Mouse (Mus musculus) kidney, adult 2 months (tissue): ENCODE results near the gene Rgs16. TPM values are rescaled to one million over a fixed set of nuclear protein-coding genes. Genes with fewer than 3 reads are reported as not detected.

ENCODE experiments used
- DNase-seq: peaks from one replicate; pipeline ENCODE4 v3.0.0; 2021
- H3K27ac ChIP-seq: fragments of 200-500 bp; 2 replicates; pipeline ENCODE4 v1.5.1; 2012; ENCODE audit warnings: low read depth, low read length, control low read depth, inconsistent platforms; ENCODE audit not compliant: insufficient read depth
- H3K27me3 ChIP-seq: fragments of 200-500 bp; replicated peaks from 2 replicates; pipeline ENCODE4 v1.6.1; 2012; ENCODE audit warnings: mild to moderate bottlenecking, moderate library complexity, low read length, inconsistent platforms; ENCODE audit not compliant: control insufficient read depth, insufficient read depth
- H3K36me3 ChIP-seq: fragments of 200-500 bp; 2 replicates; pipeline ENCODE4 v1.6.1; 2012; ENCODE audit warnings: mild to moderate bottlenecking, moderate library complexity, low read length, inconsistent platforms; ENCODE audit not compliant: control insufficient read depth, insufficient read depth
- H3K4me1 ChIP-seq: fragments of 200-500 bp; 2 replicates; pipeline ENCODE4 v1.6.1; 2011; ENCODE audit warnings: low read length; ENCODE audit not compliant: control insufficient read depth, insufficient read depth
- H3K4me3 ChIP-seq: fragments of 200-500 bp; 2 replicates; pipeline ENCODE4 v1.5.1; 2011; ENCODE audit warnings: mild to moderate bottlenecking, low read depth, low read length, control low read depth; ENCODE audit not compliant: insufficient read depth
- CTCF ChIP-seq: fragments of 200-500 bp; conservative IDR thresholded peaks from 2 replicates; pipeline ENCODE4 v1.5.1; 2011; ENCODE audit warnings: low read depth, mild to moderate bottlenecking, control low read depth, low read length, moderate library complexity, mixed read lengths; ENCODE audit not compliant: insufficient read depth, insufficient read length
- POLR2A ChIP-seq: fragments of 200-500 bp; IDR thresholded peaks from one replicate; pipeline ENCODE4 v1.6.1; 2011; ENCODE audit warnings: low read depth, low read length, control low read depth
- WGBS: fragments of 180-500 bp; shearing (Covaris S2); methylation state at CpG from one replicate; pipeline ENCODE4 v1.1.7; 2018; 5-methylcytosine and 5-hydroxymethylcytosine counted together
- polyA plus RNA-seq: library from polyadenylated mRNA; depleted of rRNA; stranded (reverse); fragments of >200 nt; gene quantifications from 2 replicates; pipeline ENCODE4 v1.2.3, GENCODE M21; 2012; rRNA removed

The Rgs16 gene
- polyA plus RNA-seq = 0.45 and 0.61 TPM in 2 replicates

DNA sequence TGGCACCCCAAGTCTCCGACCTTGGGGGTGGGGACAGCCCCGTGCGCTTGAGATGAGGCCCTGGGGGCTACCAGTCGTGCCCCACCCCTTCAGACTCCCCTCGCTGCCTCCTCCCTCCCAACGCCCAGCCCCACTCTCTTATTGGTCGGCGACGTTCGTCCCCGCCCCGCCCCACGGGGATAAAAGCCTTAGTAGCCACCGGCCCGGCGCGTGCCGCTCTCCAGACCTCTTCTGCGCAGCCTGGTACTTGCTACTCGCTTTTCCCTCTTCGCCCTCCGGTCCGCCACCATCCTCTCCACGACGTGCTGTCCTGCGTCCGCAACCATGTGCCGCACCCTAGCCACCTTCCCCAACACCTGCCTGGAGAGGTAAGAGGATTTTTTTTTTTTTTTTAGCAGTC lies at the start of gene Rgs16:
Gene Rgs16 (plus strand): TSS at position 205 of the 400 bp plus-strand sequence.
- TF ChIP-seq POLR2A (no peak), CTCF (no peak)
- Histone ChIP-seq H3K27ac (no peak within 1 kb of the TSS), H3K4me3 (peak within 1 kb of the TSS; percentile 27; the same call in 1 of the 2 replicates), H3K36me3 (no peaks in the 10 kb centered on the region), H3K4me1 (no peaks in the 10 kb centered on the region), H3K27me3 (no peaks in the 10 kb centered on the region)
- WGBS = 2% methylated on average over 28 of the region's 28 CpGs
- peak; percentile 73 for DNase-seq

DNA sequence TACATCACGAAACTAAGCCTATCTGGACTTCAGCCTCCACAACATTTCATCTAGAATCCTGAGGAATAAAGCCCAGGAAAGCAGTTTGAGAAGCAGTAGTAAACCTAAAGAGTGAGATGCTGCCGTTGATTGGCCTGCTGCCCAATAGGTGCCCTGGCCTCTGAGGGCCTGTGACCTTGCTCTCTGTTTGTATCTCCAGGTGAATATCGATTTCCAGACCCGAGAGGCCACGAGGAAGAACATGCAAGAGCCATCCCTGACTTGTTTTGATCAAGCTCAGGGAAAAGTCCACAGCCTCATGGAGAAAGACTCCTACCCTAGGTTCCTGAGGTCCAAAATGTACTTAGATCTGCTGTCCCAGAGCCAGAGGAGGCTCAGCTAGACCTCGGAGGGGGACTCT lies 47.6 kb upstream of the Rgs16 start:
- no peaks in the 10 kb centered on the region for H3K4me1 ChIP-seq
- TF ChIP-seq POLR2A (no peak), CTCF (no peak)
- 73% methylated on average over 6 of the region's 6 CpGs for WGBS
- no peaks in the 10 kb centered on the region for H3K36me3 ChIP-seq
- no peaks in the 10 kb centered on the region for H3K27me3 ChIP-seq
- H3K27ac ChIP-seq = no peak overlapping the region
- DNase-seq = no peak
- no peak overlapping the region for H3K4me3 ChIP-seq

DNA sequence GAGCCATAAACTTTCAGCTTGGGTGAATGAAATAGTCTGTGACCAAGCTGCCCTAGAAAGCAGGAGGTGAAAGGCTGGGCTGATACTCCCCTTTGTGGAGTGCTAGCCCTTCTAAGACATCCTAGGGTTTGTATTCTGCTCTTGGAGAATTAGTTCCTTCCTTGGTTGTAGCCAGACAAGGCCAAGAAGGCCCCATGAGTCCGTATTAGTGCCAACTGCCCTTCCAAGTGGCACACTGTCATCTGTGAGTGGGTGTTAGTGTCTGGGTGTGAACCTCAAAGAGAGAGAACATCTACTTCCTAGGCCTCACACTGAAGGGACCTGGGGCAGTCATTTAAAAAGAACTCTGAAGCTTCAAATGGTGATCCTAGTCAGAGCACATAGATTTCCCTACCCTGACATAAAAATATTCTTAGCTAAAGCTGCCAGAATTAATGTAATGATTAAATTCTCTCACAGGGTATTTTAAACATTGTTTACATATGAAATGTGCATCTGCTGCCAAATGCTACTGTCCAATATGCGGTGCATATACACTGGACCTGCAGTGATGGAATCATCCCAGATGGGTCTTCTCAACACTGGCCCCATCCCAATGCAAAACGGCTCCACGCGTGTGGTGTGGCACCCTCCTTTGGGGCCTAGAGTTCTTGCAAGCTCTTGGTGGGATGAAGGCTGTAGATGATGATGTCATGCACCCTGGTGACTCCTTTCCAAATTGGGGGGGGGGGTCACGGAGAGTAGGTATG lies 45.6 kb upstream of the Rgs16 start:
- H3K4me1 ChIP-seq = no peaks in the 10 kb centered on the region
- H3K27me3 ChIP-seq = no peaks in the 10 kb centered on the region
- no peaks in the 10 kb centered on the region for H3K36me3 ChIP-seq
- no peak for TF ChIP-seq CTCF
- no peak for TF ChIP-seq POLR2A
- H3K27ac ChIP-seq = no peak overlapping the region
- no peak overlapping the region for H3K4me3 ChIP-seq
- DNase-seq = no peak
- WGBS = 93% methylated on average over 6 of the region's 6 CpGs

DNA sequence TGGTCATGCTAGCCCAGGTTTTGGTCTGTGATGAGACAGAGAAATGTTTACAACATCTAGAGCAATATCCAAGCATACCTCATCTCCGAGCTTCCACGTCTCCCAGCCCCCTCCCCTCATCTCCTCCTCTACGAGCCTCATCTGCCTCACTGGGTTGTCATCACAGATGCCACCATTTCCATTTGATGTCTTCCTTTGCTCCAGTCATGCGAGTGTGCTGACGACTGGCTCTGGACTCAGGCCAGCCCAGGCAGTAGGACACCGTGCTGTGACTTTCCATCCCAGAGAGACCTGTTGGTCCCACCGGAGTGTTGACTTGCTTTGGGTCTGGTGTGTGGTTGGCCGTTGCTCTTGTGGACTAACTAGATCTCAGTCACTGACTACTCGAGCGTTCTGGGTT lies 44.8 kb upstream of the Rgs16 start:
- WGBS = 88% methylated on average over 10 of the region's 10 CpGs
- H3K4me3 ChIP-seq = no peak overlapping the region
- no peaks in the 10 kb centered on the region for H3K4me1 ChIP-seq
- H3K27ac ChIP-seq = no peak overlapping the region
- H3K36me3 ChIP-seq = no peaks in the 10 kb centered on the region
- TF ChIP-seq POLR2A (no peak), CTCF (no peak)
- H3K27me3 ChIP-seq = no peaks in the 10 kb centered on the region
- no peak for DNase-seq

DNA sequence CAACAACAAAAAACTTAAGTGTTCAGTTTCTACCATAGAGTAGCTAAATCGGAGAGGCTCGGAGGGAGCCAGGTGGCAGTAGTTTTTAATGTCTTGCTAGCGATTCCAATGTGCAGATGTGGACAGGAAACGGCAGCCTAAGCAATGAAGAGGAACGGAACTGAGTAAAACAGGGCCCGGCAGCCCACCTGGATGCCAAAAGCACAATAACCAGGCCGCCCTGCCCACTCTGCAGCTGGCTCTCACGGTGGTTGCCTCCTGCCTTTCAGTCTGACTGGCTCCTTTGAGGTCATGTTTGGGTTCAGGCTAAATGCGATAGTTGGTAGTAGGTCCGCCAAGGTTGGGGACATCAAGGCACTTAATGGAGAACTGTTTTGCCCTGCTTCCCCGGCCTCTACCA lies 44.1 kb upstream of the Rgs16 start:
- no peak for TF ChIP-seq CTCF
- TF ChIP-seq POLR2A = no peak
- Histone ChIP-seq H3K27me3 (no peaks in the 10 kb centered on the region), H3K36me3 (no peaks in the 10 kb centered on the region), H3K4me1 (no peaks in the 10 kb centered on the region), H3K27ac (no peak overlapping the region), H3K4me3 (no peak overlapping the region)
- WGBS = 84% methylated on average over 11 of the region's 11 CpGs
- no peak for DNase-seq

DNA sequence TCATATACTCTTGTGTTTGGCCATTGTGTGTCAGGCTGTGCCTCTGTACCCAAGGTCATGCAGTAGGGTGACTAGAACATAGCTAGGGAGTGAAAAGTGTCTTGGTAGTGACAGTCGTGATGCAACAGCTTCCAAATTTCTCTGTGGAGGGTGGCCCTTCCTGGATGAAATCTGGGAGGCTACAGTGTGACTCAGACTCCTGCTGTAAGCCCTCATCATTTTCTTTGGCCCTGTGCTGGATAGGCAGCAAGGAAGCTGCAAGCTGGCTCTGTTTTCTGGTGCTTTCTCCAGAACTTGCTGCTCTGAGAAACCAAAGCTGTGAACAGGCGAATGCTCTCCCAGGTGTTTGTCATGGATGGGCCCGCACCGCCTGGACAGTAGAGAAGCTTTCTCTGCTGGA lies 43.6 kb upstream of the Rgs16 start:
- TF ChIP-seq POLR2A (no peak), CTCF (no peak)
- Histone ChIP-seq H3K36me3 (no peaks in the 10 kb centered on the region), H3K27me3 (no peaks in the 10 kb centered on the region), H3K4me3 (no peak overlapping the region), H3K27ac (no peak overlapping the region), H3K4me1 (no peaks in the 10 kb centered on the region)
- no peak for DNase-seq
- WGBS = 89% methylated on average over 4 of the region's 4 CpGs

DNA sequence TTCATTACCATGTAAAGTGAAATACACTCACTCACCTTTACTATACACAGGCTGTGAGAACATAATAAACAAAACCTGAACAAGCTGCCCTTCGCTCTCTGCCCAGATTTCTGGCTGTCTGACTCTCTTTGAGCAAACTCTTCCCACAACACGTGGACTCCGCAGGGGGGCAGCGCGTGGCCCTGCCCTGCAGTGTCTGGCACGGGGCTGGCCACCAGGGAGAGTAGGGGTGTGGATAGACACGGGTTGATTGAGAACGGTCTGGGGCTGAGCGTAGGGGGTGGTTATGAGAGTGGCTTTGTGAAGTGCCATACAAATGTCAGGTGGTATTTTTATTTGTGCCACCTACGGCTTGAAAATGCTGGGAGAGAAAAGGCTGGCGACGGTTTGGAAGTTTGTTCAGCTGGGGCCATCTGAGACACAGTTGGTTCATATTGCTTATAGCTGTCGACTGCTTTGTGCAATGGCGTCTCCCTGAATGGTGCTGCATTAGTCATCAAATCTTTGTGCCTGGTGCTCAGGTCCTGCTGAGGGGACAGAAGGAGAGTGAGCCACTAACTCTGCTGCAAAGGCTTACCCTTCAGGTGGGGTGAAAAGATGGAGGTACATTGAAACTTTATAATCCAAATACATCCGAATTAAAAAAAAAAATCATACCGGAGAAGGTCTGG lies 42.4 kb upstream of the Rgs16 start:
- no peak overlapping the region for H3K27ac ChIP-seq
- WGBS = 74% methylated on average over 16 of the region's 16 CpGs
- DNase-seq = no peak
- no peak for TF ChIP-seq POLR2A
- no peak; the same call in 1 of the 2 replicates for TF ChIP-seq CTCF
- H3K27me3 ChIP-seq = no peaks in the 10 kb centered on the region
- H3K36me3 ChIP-seq = no peaks in the 10 kb centered on the region
- no peak overlapping the region for H3K4me3 ChIP-seq
- no peaks in the 10 kb centered on the region for H3K4me1 ChIP-seq
